Mouse (Mus musculus) olfactory bulb, adult 2 months (tissue): Measurements from ENCODE around the gene Pear1.

Experiments
- CTCF ChIP-seq: fragments of 200-500 bp; IDR thresholded peaks from 2 replicates; pipeline ENCODE4 v1.5.1; 2012; ENCODE audit warnings: low read depth, mild to moderate bottlenecking, low read length, moderate library complexity; ENCODE audit not compliant: insufficient read depth
- POLR2A ChIP-seq: fragments of 200-500 bp; IDR thresholded peaks from 2 replicates; pipeline ENCODE4 v1.6.1; 2012; ENCODE audit warnings: mild to moderate bottlenecking, low read depth, low read length, moderate library complexity; ENCODE audit not compliant: insufficient read depth

GRCm38 (mm10) chr3:87768431-87768830 lies 55.7 kb downstream of the Pear1 start:
- TF ChIP-seq POLR2A = no peak
- TF ChIP-seq CTCF = no peak
